Mouse (Mus musculus): Measurements from ENCODE around the gene Ppm1k. TPM values are rescaled to one million over a fixed set of nuclear protein-coding genes. Genes with fewer than 3 reads are reported as not detected.

Ppm1k gene
- total and polyA plus RNA-seq, 2 experiments from 2014 or later: 10.9 to 35.8 TPM

- H3K4me2 ChIP-seq (ENCODE audit: low read depth, low read length): no peak overlapping the region
- H3K4me3 ChIP-seq (ENCODE audit: low read depth, low read length): no peak overlapping the region
- H3K9me3 ChIP-seq (replicated peaks; ENCODE audit: control insufficient read depth, low read length): no peaks in the 10 kb centered on the region
- no peak overlapping the region for H3K9ac ChIP-seq (replicated peaks; ENCODE audit: low read depth, low read length)
- H3K36me3 ChIP-seq (replicated peaks; ENCODE audit: control insufficient read depth, insufficient read depth, low read length): peaks cover 21% of the 10 kb centered on the region
- DNase-seq (ENCODE audit: low spot score) (no peak), ATAC-seq (ENCODE audit: insufficient read depth, low read depth) (no peak)
- H3K27ac ChIP-seq (ENCODE audit: low read depth): no peak overlapping the region
- no peaks in the 10 kb centered on the region for H3K27me3 ChIP-seq (ENCODE audit: control insufficient read depth, insufficient read depth, low read length)
- no peaks in the 10 kb centered on the region for H3K4me1 ChIP-seq (ENCODE audit: control insufficient read depth, insufficient read depth)
- TF ChIP-seq EP300 (IDR thresholded peaks at IDR 0.05; ENCODE audit: low read depth): no peak
- TF ChIP-seq CTCF (IDR thresholded peaks at IDR 0.05; ENCODE audit: low read depth): no peak
- 90% methylated on average over 10 of the region's 10 CpGs for WGBS
Measured at GRCm38 (mm10) chr6:57520749-57521652, 14.3 kb downstream of the Ppm1k start.

GRCm38 (mm10) chr6:57514035-57514374, 21.3 kb downstream of the Ppm1k start:
- H3K36me3 ChIP-seq (replicated peaks; ENCODE audit: control insufficient read depth, insufficient read depth, low read length): peaks cover 53% of the 10 kb centered on the region
- no peak overlapping the region for H3K9ac ChIP-seq (replicated peaks; ENCODE audit: low read depth, low read length)
- H3K27ac ChIP-seq (ENCODE audit: low read depth): no peak overlapping the region
- no peak for DNase-seq (ENCODE audit: low spot score)
- no peaks in the 10 kb centered on the region for H3K27me3 ChIP-seq (ENCODE audit: control insufficient read depth, insufficient read depth, low read length)
- H3K9me3 ChIP-seq (replicated peaks; ENCODE audit: control insufficient read depth, low read length): no peaks in the 10 kb centered on the region
- H3K4me3 ChIP-seq (ENCODE audit: low read depth, low read length): no peak overlapping the region
- H3K4me2 ChIP-seq (ENCODE audit: low read depth, low read length): no peak overlapping the region
- WGBS: 81% methylated on average over 4 of the region's 4 CpGs
- TF ChIP-seq CTCF (IDR thresholded peaks at IDR 0.05; ENCODE audit: low read depth): no peak
- no peaks in the 10 kb centered on the region for H3K4me1 ChIP-seq (ENCODE audit: control insufficient read depth, insufficient read depth)
- ATAC-seq (ENCODE audit: insufficient read depth, low read depth): no peak

- Histone ChIP-seq H3K4me3 (ENCODE audit: low read depth, low read length) (no peak overlapping the region), H3K36me3 (replicated peaks; ENCODE audit: control insufficient read depth, insufficient read depth, low read length) (peaks cover 52% of the 10 kb centered on the region), H3K9me3 (replicated peaks; ENCODE audit: control insufficient read depth, low read length) (no peaks in the 10 kb centered on the region), H3K4me2 (ENCODE audit: low read depth, low read length) (no peak overlapping the region), H3K27me3 (ENCODE audit: control insufficient read depth, insufficient read depth, low read length) (no peaks in the 10 kb centered on the region), H3K4me1 (ENCODE audit: control insufficient read depth, insufficient read depth) (no peaks in the 10 kb centered on the region), H3K27ac (ENCODE audit: low read depth) (no peak overlapping the region), H3K9ac (replicated peaks; ENCODE audit: low read depth, low read length) (no peak overlapping the region)
- WGBS: 88% methylated on average over 7 of the region's 7 CpGs
- no peak for ATAC-seq (ENCODE audit: insufficient read depth, low read depth)
- DNase-seq (ENCODE audit: low spot score): no peak
- no peak for TF ChIP-seq EP300 (IDR thresholded peaks at IDR 0.05; ENCODE audit: low read depth)
- TF ChIP-seq CTCF (IDR thresholded peaks at IDR 0.05; ENCODE audit: low read depth): no peak
Measured at GRCm38 (mm10) chr6:57513351-57514034, 21.8 kb downstream of the Ppm1k start.

GRCm38 (mm10) chr6:57511899-57512298, 23.4 kb downstream of the Ppm1k start:
- no peaks in the 10 kb centered on the region for H3K4me1 ChIP-seq (ENCODE audit: control insufficient read depth, insufficient read depth)
- H3K9me3 ChIP-seq (replicated peaks; ENCODE audit: control insufficient read depth, low read length): no peaks in the 10 kb centered on the region
- no peak overlapping the region for H3K4me2 ChIP-seq (ENCODE audit: low read depth, low read length)
- H3K27ac ChIP-seq (ENCODE audit: low read depth): no peak overlapping the region
- DNase-seq (ENCODE audit: low spot score): no peak
- H3K9ac ChIP-seq (replicated peaks; ENCODE audit: low read depth, low read length): no peak overlapping the region
- TF ChIP-seq EP300 (IDR thresholded peaks at IDR 0.05; ENCODE audit: low read depth) (no peak), CTCF (IDR thresholded peaks at IDR 0.05; ENCODE audit: low read depth) (no peak)
- no peak for ATAC-seq (ENCODE audit: insufficient read depth, low read depth)
- H3K27me3 ChIP-seq (ENCODE audit: control insufficient read depth, insufficient read depth, low read length): no peaks in the 10 kb centered on the region
- no peak overlapping the region for H3K4me3 ChIP-seq (ENCODE audit: low read depth, low read length)
- peaks cover 55% of the 10 kb centered on the region for H3K36me3 ChIP-seq (replicated peaks; ENCODE audit: control insufficient read depth, insufficient read depth, low read length)
- 88% methylated on average over 5 of the region's 5 CpGs for WGBS

- H3K36me3 ChIP-seq (replicated peaks; ENCODE audit: control insufficient read depth, insufficient read depth, low read length): 0 out of 2 replicates have a peak, but pooled peaks cover 3% of the 10 kb centered on the region
- TF ChIP-seq EP300 (IDR thresholded peaks at IDR 0.05; ENCODE audit: low read depth): no peak
- no peak for TF ChIP-seq CTCF (IDR thresholded peaks at IDR 0.05; ENCODE audit: low read depth)
- H3K9me3 ChIP-seq (replicated peaks; ENCODE audit: control insufficient read depth, low read length): no peaks in the 10 kb centered on the region
- H3K9ac ChIP-seq (replicated peaks; ENCODE audit: low read depth, low read length): no peak overlapping the region
- no peaks in the 10 kb centered on the region for H3K27me3 ChIP-seq (ENCODE audit: control insufficient read depth, insufficient read depth, low read length)
- H3K4me3 ChIP-seq (ENCODE audit: low read depth, low read length): no peak overlapping the region
- H3K4me2 ChIP-seq (ENCODE audit: low read depth, low read length): no peak overlapping the region
- ATAC-seq (ENCODE audit: insufficient read depth, low read depth): no peak
- H3K4me1 ChIP-seq (ENCODE audit: control insufficient read depth, insufficient read depth): no peaks in the 10 kb centered on the region
- no peak overlapping the region for H3K27ac ChIP-seq (ENCODE audit: low read depth)
- no peak for DNase-seq (ENCODE audit: low spot score)
- WGBS: 56% methylated on average over 3 of the region's 3 CpGs
Measured at GRCm38 (mm10) chr6:57503662-57504379, 31.4 kb downstream of the Ppm1k start.
